Mouse (Mus musculus) neural tube, embryonic 13.5 days (tissue): Measurements from ENCODE around the gene Ephx1. TPM values are rescaled to one million over a fixed set of nuclear protein-coding genes. Genes with fewer than 3 reads are reported as not detected.
A peak's percentile ranks its signal among the peaks of the same experiment; 100 is the strongest.

Experiments used
- ATAC-seq: fragments of 200-750 bp; cut with Nextera tagmentation; 2 replicates; pipeline ENCODE4 v1.8.0; 2017; ENCODE audit warnings: low read depth, mild to moderate bottlenecking, moderate TSS enrichment, moderate library complexity
- H3K27ac ChIP-seq: fragments of 300-500 bp; sonication (generic); replicated peaks from 2 replicates; pipeline ENCODE4 v1.5.1; 2015; ENCODE audit warnings: moderate library complexity, mild to moderate bottlenecking, inconsistent platforms
- H3K27me3 ChIP-seq: fragments of 300-500 bp; sonication (generic); 2 replicates; pipeline ENCODE4 v1.6.1; 2015; ENCODE audit warnings: mild to moderate bottlenecking, inconsistent platforms
- H3K36me3 ChIP-seq: fragments of 300-500 bp; sonication (generic); 2 replicates; pipeline ENCODE4 v1.6.1; 2015; ENCODE audit warnings: mild to moderate bottlenecking, inconsistent platforms
- H3K4me1 ChIP-seq: fragments of 300-500 bp; sonication (generic); replicated peaks from 2 replicates; pipeline ENCODE4 v1.6.1; 2015; ENCODE audit warnings: inconsistent platforms
- H3K4me2 ChIP-seq: fragments of 300-500 bp; sonication (generic); 2 replicates; pipeline ENCODE4 v1.6.1; 2015; ENCODE audit warnings: inconsistent platforms, mild to moderate bottlenecking, moderate library complexity
- H3K4me3 ChIP-seq: fragments of 300-500 bp; sonication (generic); 2 replicates; pipeline ENCODE4 v1.5.1; 2015; ENCODE audit warnings: mild to moderate bottlenecking, inconsistent platforms
- H3K9ac ChIP-seq: fragments of 300-500 bp; sonication (generic); 2 replicates; pipeline ENCODE4 v1.6.1; 2015; ENCODE audit warnings: moderate library complexity, mild to moderate bottlenecking, inconsistent platforms
- H3K9me3 ChIP-seq: fragments of 300-500 bp; sonication (generic); 2 replicates; pipeline ENCODE4 v1.6.1; 2016; ENCODE audit warnings: inconsistent platforms
- WGBS: fragments of 180-500 bp; shearing (Covaris S2); methylation state at CpG from one replicate; pipeline ENCODE4 v1.1.7; 2015; 5-methylcytosine and 5-hydroxymethylcytosine counted together
- polyA plus RNA-seq: library from polyadenylated mRNA; unstranded; fragments of >200 nt; fragmentation: Nextera tagmentation; extraction: Ambion mirVana; gene quantifications from 2 replicates; pipeline ENCODE4 v1.2.1, GENCODE M21; 2015

The Ephx1 gene
- polyA plus RNA-seq: 4.8 and 6.0 TPM in 2 replicates

GRCm38 (mm10) chr1:181020756-181021487, at the start of gene Ephx1:
Gene Ephx1, minus strand, starts transcription at chr1:181020904.
- ATAC-seq: no peak
- Histone ChIP-seq H3K36me3 (no peaks in the 10 kb centered on the region), H3K9ac (no peak within 1 kb of the TSS), H3K27ac (peak within 1 kb of the TSS; percentile 29; the same call in 1 of the 2 replicates), H3K9me3 (no peaks in the 10 kb centered on the region), H3K4me3 (no peak within 1 kb of the TSS), H3K27me3 (peaks cover 8% of the 10 kb centered on the region; the same call in 1 of the 2 replicates), H3K4me2 (no peak within 1 kb of the TSS), H3K4me1 (peaks cover 19% of the 10 kb centered on the region)
- WGBS: 56% methylated on average over 5 of the region's 5 CpGs

DNA sequence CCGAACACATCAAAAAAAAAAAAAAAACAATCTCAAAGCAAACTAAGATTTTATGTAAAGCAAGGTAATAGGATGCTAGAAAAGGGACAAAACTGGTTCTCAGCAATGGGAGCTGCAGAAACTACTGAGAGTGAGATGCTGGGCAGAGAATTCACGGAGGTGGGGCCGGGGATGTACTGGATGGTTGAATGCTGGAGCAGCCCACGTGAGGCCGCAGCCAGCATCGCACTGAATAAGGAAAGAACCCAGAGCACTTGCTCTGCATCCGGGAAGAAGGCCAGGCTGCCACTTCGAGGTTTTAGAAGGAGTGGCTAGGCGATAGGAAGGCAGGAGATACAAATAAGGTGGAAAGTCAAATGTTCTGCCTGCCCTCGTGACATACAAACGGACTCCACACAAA, 49.0 kb upstream of the Ephx1 start:
- ATAC-seq: no peak
- Histone ChIP-seq H3K4me2 (no peak overlapping the region), H3K27me3 (no peaks in the 10 kb centered on the region), H3K9me3 (no peaks in the 10 kb centered on the region), H3K4me3 (no peak overlapping the region), H3K4me1 (no peaks in the 10 kb centered on the region), H3K27ac (no peak overlapping the region), H3K36me3 (no peaks in the 10 kb centered on the region), H3K9ac (no peak overlapping the region)
- WGBS: 76% methylated on average over 11 of the region's 11 CpGs

- Histone ChIP-seq H3K4me3 (no peak overlapping the region), H3K9ac (no peak overlapping the region), H3K27me3 (no peaks in the 10 kb centered on the region), H3K9me3 (no peaks in the 10 kb centered on the region), H3K27ac (no peak overlapping the region), H3K36me3 (no peaks in the 10 kb centered on the region), H3K4me2 (no peak overlapping the region), H3K4me1 (no peaks in the 10 kb centered on the region)
- 78% methylated on average over 1 of the region's 1 CpGs for WGBS
- no peak for ATAC-seq
These were observed 47.6 kb upstream of the Ephx1 start for GRCm38 (mm10) chr1:181068344-181068743.

- no peaks in the 10 kb centered on the region for H3K36me3 ChIP-seq
- no peak for ATAC-seq
- H3K9ac ChIP-seq: no peak overlapping the region
- H3K27ac ChIP-seq: no peak overlapping the region
- H3K4me3 ChIP-seq: no peak overlapping the region
- no peaks in the 10 kb centered on the region for H3K9me3 ChIP-seq
- H3K27me3 ChIP-seq: no peaks in the 10 kb centered on the region
- no peak overlapping the region for H3K4me2 ChIP-seq
- no peaks in the 10 kb centered on the region for H3K4me1 ChIP-seq
- 83% methylated on average over 6 of the region's 6 CpGs for WGBS
These were observed 43.9 kb upstream of the Ephx1 start for GRCm38 (mm10) chr1:181064648-181065047.

- H3K36me3 ChIP-seq: no peaks in the 10 kb centered on the region
- ATAC-seq: no peak
- H3K4me3 ChIP-seq: no peak overlapping the region
- no peak overlapping the region for H3K27ac ChIP-seq
- H3K9ac ChIP-seq: no peak overlapping the region
- H3K4me1 ChIP-seq: no peaks in the 10 kb centered on the region
- H3K9me3 ChIP-seq: no peaks in the 10 kb centered on the region
- H3K27me3 ChIP-seq: no peaks in the 10 kb centered on the region
- WGBS: 85% methylated on average over 2 of the region's 2 CpGs
- H3K4me2 ChIP-seq: no peak overlapping the region
These were observed 43.3 kb upstream of the Ephx1 start for GRCm38 (mm10) chr1:181063991-181064390.

- Histone ChIP-seq H3K27ac (no peak overlapping the region), H3K36me3 (no peaks in the 10 kb centered on the region), H3K4me2 (no peak overlapping the region), H3K4me3 (no peak overlapping the region), H3K9ac (no peak overlapping the region), H3K9me3 (peaks cover 6% of the 10 kb centered on the region; the same call in 1 of the 2 replicates), H3K27me3 (no peaks in the 10 kb centered on the region), H3K4me1 (no peaks in the 10 kb centered on the region)
- 62% methylated on average over 3 of the region's 3 CpGs for WGBS
- ATAC-seq: no peak
These were observed 41.2 kb upstream of the Ephx1 start for GRCm38 (mm10) chr1:181061784-181062485.

DNA sequence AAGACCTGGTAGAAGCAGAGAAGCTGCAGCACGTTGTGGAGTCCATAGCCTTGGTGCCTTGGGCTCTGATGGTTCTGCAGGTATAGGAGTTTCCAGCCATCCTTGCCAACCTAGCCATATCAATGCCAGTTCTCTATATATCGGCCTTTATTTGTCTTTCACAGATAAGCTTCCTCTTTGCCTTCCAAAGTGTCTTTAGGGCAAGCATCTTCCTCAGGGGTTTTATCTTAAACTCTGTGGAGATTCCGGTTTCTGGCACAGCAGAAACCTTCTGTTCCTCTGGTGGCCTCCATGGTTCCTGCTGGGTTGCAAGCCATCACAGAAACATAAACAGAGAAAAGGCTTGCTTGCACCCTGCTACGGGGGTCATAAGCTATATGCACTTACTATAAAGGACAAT, 32.2 kb upstream of the Ephx1 start:
- no peaks in the 10 kb centered on the region for H3K4me1 ChIP-seq
- H3K36me3 ChIP-seq: no peaks in the 10 kb centered on the region
- H3K9ac ChIP-seq: no peak overlapping the region
- no peak overlapping the region for H3K4me2 ChIP-seq
- 80% methylated on average over 4 of the region's 4 CpGs for WGBS
- peaks cover 9% of the 10 kb centered on the region; the same call in 1 of the 2 replicates for H3K9me3 ChIP-seq
- H3K27ac ChIP-seq: no peak overlapping the region
- H3K27me3 ChIP-seq: no peaks in the 10 kb centered on the region
- no peak overlapping the region for H3K4me3 ChIP-seq
- ATAC-seq: no peak

GRCm38 (mm10) chr1:181050937-181051336, 30.2 kb upstream of the Ephx1 start, which contains the start of gene 9130409I23Rik:
Gene 9130409I23Rik, plus strand, starts transcription at chr1:181051237.
- H3K4me3 ChIP-seq: no peak within 1 kb of the TSS
- no peaks in the 10 kb centered on the region for H3K4me1 ChIP-seq
- WGBS: 88% methylated on average over 6 of the region's 6 CpGs
- no peak within 1 kb of the TSS for H3K4me2 ChIP-seq
- H3K9me3 ChIP-seq: no peaks in the 10 kb centered on the region
- no peaks in the 10 kb centered on the region for H3K36me3 ChIP-seq
- H3K27me3 ChIP-seq: no peaks in the 10 kb centered on the region
- no peak within 1 kb of the TSS for H3K27ac ChIP-seq
- no peak for ATAC-seq
- H3K9ac ChIP-seq: no peak within 1 kb of the TSS

- ATAC-seq: no peak
- Histone ChIP-seq H3K4me2 (no peak overlapping the region), H3K27me3 (no peaks in the 10 kb centered on the region), H3K4me3 (no peak overlapping the region), H3K27ac (no peak overlapping the region), H3K4me1 (no peaks in the 10 kb centered on the region), H3K36me3 (no peaks in the 10 kb centered on the region), H3K9ac (no peak overlapping the region), H3K9me3 (no peaks in the 10 kb centered on the region)
These were observed 28.7 kb upstream of the Ephx1 start for GRCm38 (mm10) chr1:181049328-181049842.

- Histone ChIP-seq H3K36me3 (no peaks in the 10 kb centered on the region), H3K27me3 (no peaks in the 10 kb centered on the region), H3K27ac (no peak overlapping the region), H3K4me2 (no peak overlapping the region), H3K4me3 (no peak overlapping the region), H3K9ac (no peak overlapping the region), H3K9me3 (no peaks in the 10 kb centered on the region), H3K4me1 (no peaks in the 10 kb centered on the region)
- no peak for ATAC-seq
- 70% methylated on average over 1 of the region's 1 CpGs for WGBS
These were observed 26.8 kb upstream of the Ephx1 start for GRCm38 (mm10) chr1:181047520-181047919.

GRCm38 (mm10) chr1:181039652-181040051, 18.9 kb upstream of the Ephx1 start:
- WGBS: 12% methylated on average over 4 of the region's 4 CpGs
- no peak overlapping the region for H3K4me3 ChIP-seq
- H3K27ac ChIP-seq: no peak overlapping the region
- H3K4me1 ChIP-seq: no peaks in the 10 kb centered on the region
- H3K36me3 ChIP-seq: no peaks in the 10 kb centered on the region
- H3K4me2 ChIP-seq: no peak overlapping the region
- H3K9me3 ChIP-seq: no peaks in the 10 kb centered on the region
- H3K9ac ChIP-seq: no peak overlapping the region
- no peak for ATAC-seq
- H3K27me3 ChIP-seq: no peaks in the 10 kb centered on the region

GRCm38 (mm10) chr1:181037623-181038022, 16.9 kb upstream of the Ephx1 start:
- H3K9ac ChIP-seq: no peak overlapping the region
- H3K27ac ChIP-seq: no peak overlapping the region
- no peak overlapping the region for H3K4me3 ChIP-seq
- H3K27me3 ChIP-seq: no peaks in the 10 kb centered on the region
- 83% methylated on average over 4 of the region's 4 CpGs for WGBS
- no peak overlapping the region for H3K4me2 ChIP-seq
- H3K9me3 ChIP-seq: no peaks in the 10 kb centered on the region
- ATAC-seq: no peak
- H3K4me1 ChIP-seq: no peaks in the 10 kb centered on the region
- no peaks in the 10 kb centered on the region for H3K36me3 ChIP-seq
